Mouse (Mus musculus): Measurements from ENCODE around the gene Rasgef1b.

The Rasgef1b gene

GRCm38 (mm10) chr5:99329065-99329464, 399.8 kb downstream of the Rasgef1b start:
- DNase-seq (ENCODE audit: low read depth in 1 of 2, low spot score in 2 of 2): no peak

GRCm38 (mm10) chr5:99327019-99327418, 401.8 kb downstream of the Rasgef1b start:
- peak in 1 of 2 experiments; percentile 14 for DNase-seq (ENCODE audit: low read depth in 1 of 2, low spot score in 2 of 2)

GRCm38 (mm10) chr5:99325301-99325700, 403.6 kb downstream of the Rasgef1b start:
- DNase-seq (ENCODE audit: low read depth in 1 of 2, low spot score in 2 of 2): no peak

GRCm38 (mm10) chr5:99320783-99321182, 408.1 kb downstream of the Rasgef1b start:
- DNase-seq (ENCODE audit: low read depth in 1 of 2, low spot score in 2 of 2): no peak

GRCm38 (mm10) chr5:99297939-99298338, 430.9 kb downstream of the Rasgef1b start:
- DNase-seq (ENCODE audit: low read depth in 1 of 2, low spot score in 2 of 2): no peak

GRCm38 (mm10) chr5:99296348-99296747, 432.5 kb downstream of the Rasgef1b start:
- no peak for DNase-seq (ENCODE audit: low read depth in 1 of 2, low spot score in 2 of 2)

- no peak for DNase-seq (ENCODE audit: low read depth in 1 of 2, low spot score in 2 of 2)
These were observed 436.5 kb downstream of the Rasgef1b start for GRCm38 (mm10) chr5:99292287-99292851.

GRCm38 (mm10) chr5:99291084-99291830, 437.6 kb downstream of the Rasgef1b start:
- DNase-seq (ENCODE audit: low read depth in 1 of 2, low spot score in 2 of 2): no peak

- DNase-seq (ENCODE audit: low read depth in 1 of 2, low spot score in 2 of 2): no peak
These were observed 440.6 kb downstream of the Rasgef1b start for GRCm38 (mm10) chr5:99288262-99288661.

- no peak for DNase-seq (ENCODE audit: low read depth in 1 of 2, low spot score in 2 of 2)
These were observed 441.1 kb downstream of the Rasgef1b start for GRCm38 (mm10) chr5:99287647-99288185.

- DNase-seq (ENCODE audit: low read depth in 1 of 2, low spot score in 2 of 2): no peak
These were observed 442.3 kb downstream of the Rasgef1b start for GRCm38 (mm10) chr5:99286575-99286974.

GRCm38 (mm10) chr5:99286024-99286423, 442.8 kb downstream of the Rasgef1b start:
- DNase-seq (ENCODE audit: low read depth in 1 of 2, low spot score in 2 of 2): no peak

GRCm38 (mm10) chr5:99284369-99284768, 444.5 kb downstream of the Rasgef1b start:
- DNase-seq (ENCODE audit: low read depth in 1 of 2, low spot score in 2 of 2): no peak

- no peak for DNase-seq (ENCODE audit: low read depth in 1 of 2, low spot score in 2 of 2)
These were observed 445.2 kb downstream of the Rasgef1b start for GRCm38 (mm10) chr5:99283636-99284035.

GRCm38 (mm10) chr5:99280536-99280935, 448.3 kb downstream of the Rasgef1b start:
- DNase-seq (ENCODE audit: low read depth in 1 of 2, low spot score in 2 of 2): no peak

- DNase-seq (ENCODE audit: low read depth in 1 of 2, low spot score in 2 of 2): no peak
These were observed 449.7 kb downstream of the Rasgef1b start for GRCm38 (mm10) chr5:99279016-99279757.

- no peak for DNase-seq (ENCODE audit: low read depth in 1 of 2, low spot score in 2 of 2)
These were observed 450.5 kb downstream of the Rasgef1b start for GRCm38 (mm10) chr5:99278364-99278763.

- no peak for DNase-seq (ENCODE audit: low read depth in 1 of 2, low spot score in 2 of 2)
These were observed 451.3 kb downstream of the Rasgef1b start for GRCm38 (mm10) chr5:99277536-99277935.

GRCm38 (mm10) chr5:99274119-99274563, 454.7 kb downstream of the Rasgef1b start:
- no peak for DNase-seq (ENCODE audit: low read depth in 1 of 2, low spot score in 2 of 2)

- DNase-seq (ENCODE audit: low read depth in 1 of 2, low spot score in 2 of 2): no peak
These were observed 457.3 kb downstream of the Rasgef1b start for GRCm38 (mm10) chr5:99271531-99271930.

- DNase-seq (ENCODE audit: low read depth in 1 of 2, low spot score in 2 of 2): no peak
These were observed 459.7 kb downstream of the Rasgef1b start for GRCm38 (mm10) chr5:99269131-99269530.

- DNase-seq (ENCODE audit: low read depth in 1 of 2, low spot score in 2 of 2): no peak
These were observed 461.5 kb downstream of the Rasgef1b start for GRCm38 (mm10) chr5:99267338-99267737.

Measured in monocyte, adult 2 months (primary cell).